Mouse (Mus musculus) testis, adult 2 months (tissue): ENCODE data around the gene Casc3. TPM values are rescaled to one million over a fixed set of nuclear protein-coding genes. Genes with fewer than 3 reads are reported as not detected.
A peak's percentile ranks its signal among the peaks of the same experiment; 100 is the strongest.
"Not testable (repeated sequence)": the region's sequence is repeated elsewhere in the genome, so short reads cannot be mapped to it uniquely, and the experiment has no call there.

Experiments used
- H3K27ac ChIP-seq: fragments of 200-500 bp; 2 replicates; pipeline ENCODE4 v1.5.1; 2012; ENCODE audit warnings: low read depth, low read length; ENCODE audit not compliant: control insufficient read depth, insufficient read depth
- H3K27me3 ChIP-seq: fragments of 200-500 bp; 2 replicates; pipeline ENCODE4 v1.6.1; 2012; ENCODE audit warnings: mild to moderate bottlenecking, low read length, moderate library complexity; ENCODE audit not compliant: control insufficient read depth, insufficient read depth
- H3K36me3 ChIP-seq: fragments of 200-500 bp; 2 replicates; pipeline ENCODE4 v1.6.1; 2012; ENCODE audit warnings: mild to moderate bottlenecking, low read length; ENCODE audit not compliant: control insufficient read depth, insufficient read depth
- H3K4me1 ChIP-seq: fragments of 200-500 bp; 2 replicates; pipeline ENCODE4 v1.6.1; 2012; ENCODE audit warnings: low read length; ENCODE audit not compliant: control insufficient read depth, insufficient read depth
- H3K4me3 ChIP-seq: fragments of 200-500 bp; 2 replicates; pipeline ENCODE4 v1.5.1; 2012; ENCODE audit warnings: low read depth, mild to moderate bottlenecking, low read length, moderate library complexity, mixed read lengths; ENCODE audit not compliant: control insufficient read depth
- CTCF ChIP-seq: fragments of 200-500 bp; IDR thresholded peaks from 2 replicates; pipeline ENCODE4 v1.5.1; 2012; ENCODE audit warnings: low read depth, mild to moderate bottlenecking, inconsistent platforms, low read length, moderate library complexity; ENCODE audit not compliant: control insufficient read depth, insufficient read depth, insufficient replicate concordance
- POLR2A ChIP-seq: fragments of 200-500 bp; IDR thresholded peaks from 2 replicates; pipeline ENCODE4 v1.6.1; 2012; ENCODE audit warnings: low read depth, mild to moderate bottlenecking, inconsistent platforms, low read length, moderate library complexity; ENCODE audit not compliant: control insufficient read depth
- polyA plus RNA-seq: library from polyadenylated mRNA; depleted of rRNA; stranded (reverse); fragments of >200 nt; gene quantifications from 2 replicates; pipeline ENCODE4 v1.2.3, GENCODE M21; 2012

Casc3 gene
- polyA plus RNA-seq, 1 experiment = 24.9 TPM

DNA sequence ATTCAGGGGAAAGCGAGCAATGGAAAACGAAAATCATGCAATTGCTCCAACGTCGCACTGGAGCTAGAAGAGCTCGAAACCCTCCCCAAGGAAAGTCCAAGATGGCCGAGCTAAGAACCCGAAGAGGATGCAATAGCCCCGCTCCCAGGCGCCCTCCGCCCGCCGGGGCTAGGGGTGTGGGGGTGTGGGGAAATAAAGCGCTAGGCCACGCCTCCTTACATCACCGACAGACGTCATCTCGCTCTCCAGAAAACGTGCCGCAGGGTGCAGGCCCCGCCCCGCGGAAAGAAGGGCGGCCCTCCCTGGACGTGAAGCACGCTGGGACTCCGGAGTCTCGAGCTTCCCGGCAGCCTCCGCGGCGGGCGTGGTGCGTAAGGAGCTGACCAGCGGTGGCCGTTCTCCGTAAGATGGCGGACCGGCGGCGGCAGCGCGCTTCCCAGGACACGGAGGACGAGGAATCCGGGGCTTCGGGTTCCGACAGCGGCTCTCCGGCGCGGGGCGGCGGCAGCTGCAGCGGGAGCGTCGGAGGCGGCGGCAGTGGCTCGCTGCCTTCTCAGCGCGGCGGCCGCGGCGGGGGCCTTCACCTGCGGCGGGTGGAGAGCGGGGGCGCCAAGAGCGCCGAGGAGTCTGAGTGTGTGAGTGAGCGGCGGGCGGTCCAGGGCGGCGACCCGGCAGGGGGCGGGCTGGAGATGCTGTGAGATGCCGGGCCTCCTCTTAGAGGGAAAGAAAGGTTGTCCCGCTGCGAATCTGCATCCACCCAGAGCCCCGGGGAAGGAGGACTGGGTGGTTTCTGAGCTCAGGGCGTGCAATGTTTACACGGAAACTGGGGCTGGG lies 5.0 kb downstream of the Casc3 start:
- Histone ChIP-seq H3K4me3 (peak overlapping the region; percentile 95), H3K27ac (peak overlapping the region; percentile 94), H3K36me3 (peaks cover 1% of the 10 kb centered on the region), H3K4me1 (no peaks in the 10 kb centered on the region), H3K27me3 (no peaks in the 10 kb centered on the region)
- TF ChIP-seq POLR2A (peak; percentile 99), CTCF (no peak)

- Histone ChIP-seq H3K27ac (no peak overlapping the region), H3K27me3 (no peaks in the 10 kb centered on the region), H3K36me3 (peaks cover 3% of the 10 kb centered on the region), H3K4me3 (peak overlapping the region; percentile 95), H3K4me1 (no peaks in the 10 kb centered on the region)
- TF ChIP-seq POLR2A (no peak), CTCF (no peak)
Measured at GRCm38 (mm10) chr11:98810686-98811085, 6.0 kb downstream of the Casc3 start.

DNA sequence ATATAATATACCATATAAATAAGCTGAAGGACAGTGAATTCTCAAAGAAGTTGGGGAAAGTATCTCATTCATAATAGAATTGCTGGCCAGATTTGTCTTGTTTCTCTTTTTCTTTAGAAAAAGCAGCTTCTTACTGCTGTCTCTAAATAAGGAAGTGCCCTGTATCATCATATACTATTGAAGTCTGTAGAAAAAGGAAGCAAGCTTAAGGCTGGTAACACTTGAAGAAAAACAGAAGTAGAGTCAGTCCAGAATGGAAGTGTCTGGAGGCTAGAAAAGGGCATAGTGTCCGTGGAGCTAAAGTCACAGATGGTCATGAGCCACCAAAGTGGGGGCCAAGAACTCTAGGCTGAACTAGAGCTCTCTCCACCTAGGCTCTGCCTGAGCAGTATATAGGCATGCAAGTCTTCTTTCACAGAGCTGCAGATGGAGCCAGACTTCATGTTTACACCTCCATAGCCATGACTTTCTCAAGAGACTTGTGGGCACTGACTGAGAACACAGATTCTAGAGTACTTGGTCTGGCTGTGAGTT lies 12.1 kb downstream of the Casc3 start:
- no peak overlapping the region for H3K27ac ChIP-seq
- H3K4me1 ChIP-seq = no peaks in the 10 kb centered on the region
- H3K4me3 ChIP-seq = no peak overlapping the region
- no peaks in the 10 kb centered on the region for H3K27me3 ChIP-seq
- TF ChIP-seq CTCF = no peak
- TF ChIP-seq POLR2A = no peak
- peaks cover 4% of the 10 kb centered on the region for H3K36me3 ChIP-seq

- H3K4me1 ChIP-seq = no peaks in the 10 kb centered on the region
- H3K4me3 ChIP-seq = no peak overlapping the region
- peaks cover 6% of the 10 kb centered on the region for H3K36me3 ChIP-seq
- H3K27ac ChIP-seq = no peak overlapping the region
- TF ChIP-seq CTCF (no peak), POLR2A (no peak)
- no peaks in the 10 kb centered on the region for H3K27me3 ChIP-seq
Measured at GRCm38 (mm10) chr11:98820968-98821367, 16.3 kb downstream of the Casc3 start.

DNA sequence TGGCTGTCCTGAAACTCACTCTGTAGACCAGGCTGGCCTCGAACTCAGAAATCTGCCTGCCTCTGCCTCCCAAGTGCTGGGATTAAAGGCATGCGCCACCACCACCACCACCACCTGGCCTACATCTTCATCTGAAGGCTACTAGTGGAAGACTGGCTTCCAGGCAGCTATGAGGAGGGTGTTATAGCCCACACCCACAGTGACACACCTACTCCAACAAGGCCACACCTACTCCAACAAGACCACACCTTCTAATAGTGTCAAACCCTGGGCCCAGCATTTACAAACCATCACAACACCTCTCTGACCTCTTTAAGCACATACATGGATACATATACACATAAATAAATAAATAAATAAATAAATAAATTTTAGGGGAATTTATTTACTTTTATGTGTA lies 21.4 kb downstream of the Casc3 start:
- H3K36me3 ChIP-seq = peaks cover 10% of the 10 kb centered on the region
- not testable (repeated sequence) for H3K27me3 ChIP-seq, H3K27ac ChIP-seq, H3K4me1 ChIP-seq, H3K4me3 ChIP-seq

DNA sequence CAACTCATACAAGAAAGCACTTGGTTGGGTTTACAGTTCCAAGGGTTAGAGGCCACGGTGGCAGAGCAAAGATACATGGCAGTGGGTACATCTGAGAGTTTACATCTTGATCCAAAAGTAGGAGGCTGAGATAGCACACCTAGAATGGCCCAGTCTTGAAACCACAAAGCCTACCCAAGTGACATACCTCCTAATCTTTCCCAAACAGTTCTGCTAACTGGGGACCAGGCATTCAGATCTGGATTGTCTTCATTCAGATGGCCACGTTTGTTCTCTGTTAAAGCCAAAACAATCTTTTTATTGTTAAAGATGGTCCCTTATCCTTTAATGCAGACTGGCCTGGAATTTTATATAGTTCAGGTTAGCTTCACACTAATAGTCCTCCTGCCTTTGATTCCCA lies 23.2 kb downstream of the Casc3 start:
- no peak overlapping the region for H3K27ac ChIP-seq
- TF ChIP-seq CTCF (no peak), POLR2A (no peak)
- H3K4me1 ChIP-seq = no peaks in the 10 kb centered on the region
- no peaks in the 10 kb centered on the region for H3K27me3 ChIP-seq
- no peak overlapping the region for H3K4me3 ChIP-seq
- peaks cover 12% of the 10 kb centered on the region for H3K36me3 ChIP-seq

DNA sequence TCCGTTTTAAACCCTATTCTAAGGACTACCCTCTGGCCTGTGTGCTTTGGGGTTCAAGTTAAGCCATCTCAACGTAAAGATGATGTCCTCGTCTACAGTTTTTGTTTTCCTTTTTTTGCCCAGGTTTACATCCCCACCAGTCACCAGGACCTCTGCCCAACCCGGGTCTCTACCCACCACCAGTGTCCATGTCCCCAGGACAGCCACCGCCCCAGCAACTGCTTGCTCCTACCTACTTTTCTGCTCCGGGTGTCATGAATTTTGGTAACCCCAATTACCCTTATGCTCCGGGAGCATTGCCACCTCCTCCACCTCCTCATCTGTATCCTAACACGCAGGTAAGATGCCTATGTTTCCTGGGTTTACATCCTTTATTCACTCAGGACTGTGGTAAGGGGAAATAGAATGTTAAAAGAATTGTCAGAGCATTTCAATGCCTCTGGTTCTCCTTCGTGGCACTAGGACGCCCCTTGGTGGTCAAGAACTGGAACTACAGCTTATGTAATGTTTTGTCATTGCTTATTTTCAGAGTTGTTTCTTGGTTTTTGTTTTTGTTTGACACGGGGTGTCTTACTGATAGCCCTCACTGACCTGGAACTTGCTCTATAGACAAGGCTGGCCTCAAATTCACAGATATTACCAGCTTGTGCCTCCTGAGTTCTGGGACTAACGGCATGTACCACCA lies 24.5 kb downstream of the Casc3 start:
- H3K4me1 ChIP-seq = no peaks in the 10 kb centered on the region
- peaks cover 9% of the 10 kb centered on the region for H3K36me3 ChIP-seq
- TF ChIP-seq POLR2A = no peak
- TF ChIP-seq CTCF = no peak
- no peak overlapping the region for H3K4me3 ChIP-seq
- no peaks in the 10 kb centered on the region for H3K27me3 ChIP-seq
- no peak overlapping the region for H3K27ac ChIP-seq

GRCm38 (mm10) chr11:98829875-98830274 lies 25.2 kb downstream of the Casc3 start:
- H3K27me3 ChIP-seq = no peaks in the 10 kb centered on the region
- H3K4me1 ChIP-seq = no peaks in the 10 kb centered on the region
- H3K36me3 ChIP-seq = peaks cover 9% of the 10 kb centered on the region
- no peak overlapping the region for H3K27ac ChIP-seq
- no peak overlapping the region for H3K4me3 ChIP-seq
- no peak for TF ChIP-seq CTCF
- TF ChIP-seq POLR2A = no peak
